Mouse (Mus musculus) thymus, adult 18-20 months (tissue): ENCODE measurements around the gene Ddx10.
"Not testable (repeated sequence)": the region's sequence is repeated elsewhere in the genome, so short reads cannot be mapped to it uniquely, and the experiment has no call there.

ENCODE experiments used
- DNase-seq, 2 experiments: peaks; one replicate each; pipeline ENCODE4 v3.0.0; 2022; ENCODE audit warnings: mixed read lengths in 2 of 2

The Ddx10 gene

DNA sequence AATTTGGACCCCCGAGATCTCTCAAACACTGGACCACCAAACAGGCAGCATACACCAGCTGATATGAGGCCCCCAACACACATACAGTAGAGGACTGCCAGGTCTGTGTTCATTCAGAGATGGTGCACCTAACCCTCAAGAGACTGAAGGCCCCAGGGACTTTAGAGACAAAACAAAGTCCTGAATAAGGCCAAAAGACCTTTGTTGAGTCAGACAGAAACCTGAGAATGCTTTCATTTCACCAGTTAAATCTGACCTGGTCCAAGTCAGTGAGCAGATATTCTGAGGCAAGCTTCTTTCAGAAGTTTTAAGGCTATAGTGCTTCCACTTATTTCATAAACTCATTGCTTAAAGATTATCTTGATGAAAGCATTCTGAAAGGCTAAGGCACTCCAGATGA lies 105.4 kb downstream of the Ddx10 start:
- not testable (repeated sequence) for DNase-seq

DNA sequence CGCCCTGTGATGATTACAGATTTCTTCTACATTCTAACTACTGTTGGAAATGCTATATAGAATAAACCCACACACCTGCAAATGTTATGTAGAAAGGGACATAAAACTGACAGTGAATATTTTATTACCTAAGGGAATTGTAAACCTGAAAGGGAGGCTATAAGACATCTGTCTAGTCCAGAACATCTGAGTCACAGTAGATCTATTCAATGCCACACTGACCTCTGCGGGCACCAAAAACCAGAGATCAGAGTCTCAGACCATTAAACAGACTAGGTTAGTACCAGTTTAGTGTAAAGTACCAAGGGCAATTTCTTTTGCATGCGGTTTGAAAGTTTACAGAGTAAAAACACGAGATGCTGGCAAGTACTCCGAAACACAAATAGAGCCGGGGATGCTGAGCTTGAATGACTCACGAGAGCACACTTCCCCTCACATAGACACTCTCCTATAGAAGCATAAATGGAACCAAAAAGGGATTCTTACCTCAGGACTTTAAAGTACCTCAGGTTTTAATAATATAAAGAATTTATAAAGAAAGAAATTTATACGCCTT lies 107.2 kb downstream of the Ddx10 start:
- no peak for DNase-seq

GRCm38 (mm10) chr9:53132826-53133225 lies 115.0 kb downstream of the Ddx10 start:
- DNase-seq = no peak

- DNase-seq = no peak
These were observed 117.4 kb downstream of the Ddx10 start for GRCm38 (mm10) chr9:53130460-53130859.

GRCm38 (mm10) chr9:53101103-53101502 lies 146.8 kb downstream of the Ddx10 start:
- no peak for DNase-seq

DNA sequence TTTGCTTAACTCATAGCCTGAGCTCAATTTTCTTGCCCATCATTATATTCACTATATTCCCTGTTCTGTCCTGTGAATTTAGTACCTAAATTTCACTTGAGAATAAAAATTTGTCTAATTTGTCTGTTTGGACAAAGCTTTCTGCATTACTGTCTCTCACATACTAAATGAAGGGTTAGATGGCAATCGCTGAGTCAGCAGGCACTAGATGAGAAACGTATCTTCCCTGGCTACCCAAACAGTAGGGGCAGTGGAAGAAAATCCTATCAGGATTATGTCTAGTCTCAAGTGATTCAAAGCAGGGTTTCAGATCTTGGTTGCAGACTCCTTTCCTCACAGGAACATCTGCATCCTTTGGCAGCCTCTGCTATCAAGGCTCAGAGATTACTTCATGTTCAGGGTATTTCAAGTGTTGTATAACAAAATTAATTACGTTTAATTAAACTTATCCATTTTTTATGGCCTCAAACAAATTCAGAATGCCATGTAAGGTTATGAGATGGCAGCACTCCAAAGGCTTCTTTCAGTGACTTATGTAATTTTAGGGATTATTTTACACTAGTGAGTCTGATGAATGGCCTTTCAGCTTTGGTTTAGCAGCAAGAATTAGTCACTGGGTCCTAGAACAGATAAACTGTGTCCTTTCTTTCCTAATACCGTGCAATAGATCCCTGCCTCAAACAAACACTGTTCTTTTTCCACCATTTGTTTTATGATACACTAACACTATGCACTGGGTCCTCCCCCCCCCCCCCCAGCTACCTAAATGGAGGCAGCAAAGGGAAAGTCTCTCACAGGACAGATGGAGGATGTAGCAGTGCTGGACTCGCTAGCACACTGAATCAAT lies 152.3 kb downstream of the Ddx10 start:
- no peak for DNase-seq

GRCm38 (mm10) chr9:53094536-53094935 lies 153.3 kb downstream of the Ddx10 start:
- DNase-seq = no peak

GRCm38 (mm10) chr9:53077626-53078025 lies 170.2 kb downstream of the Ddx10 start:
- no peak for DNase-seq

GRCm38 (mm10) chr9:53075931-53076330 lies 171.9 kb downstream of the Ddx10 start:
- no peak for DNase-seq

- DNase-seq = no peak
These were observed 173.4 kb downstream of the Ddx10 start for GRCm38 (mm10) chr9:53074443-53074842.

DNA sequence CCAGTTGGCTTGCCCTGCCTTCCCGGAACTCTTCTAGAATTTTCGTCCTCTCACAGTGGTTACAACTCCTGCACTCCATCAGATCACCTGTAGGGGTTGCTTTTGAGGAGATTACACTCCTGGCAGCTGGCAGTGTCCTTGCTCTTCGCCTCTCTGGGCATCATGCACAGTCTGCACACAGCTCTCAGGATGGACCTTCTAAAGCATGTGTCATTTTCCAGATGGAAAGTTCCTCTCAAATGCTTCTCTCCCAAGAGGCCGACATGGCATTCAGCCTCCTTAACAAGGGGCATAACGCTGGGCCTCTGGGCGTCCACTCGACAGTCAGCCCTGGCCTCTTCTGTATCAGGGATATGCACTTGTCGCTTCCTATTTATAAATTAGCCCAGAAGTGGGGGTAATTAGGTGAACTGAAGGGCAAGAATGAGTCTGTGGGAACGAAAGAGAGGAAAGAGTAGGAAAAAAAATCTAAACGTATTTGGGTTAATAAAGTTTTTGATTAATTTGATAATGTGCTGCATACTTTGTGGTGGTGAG lies 174.2 kb downstream of the Ddx10 start:
- no peak for DNase-seq

DNA sequence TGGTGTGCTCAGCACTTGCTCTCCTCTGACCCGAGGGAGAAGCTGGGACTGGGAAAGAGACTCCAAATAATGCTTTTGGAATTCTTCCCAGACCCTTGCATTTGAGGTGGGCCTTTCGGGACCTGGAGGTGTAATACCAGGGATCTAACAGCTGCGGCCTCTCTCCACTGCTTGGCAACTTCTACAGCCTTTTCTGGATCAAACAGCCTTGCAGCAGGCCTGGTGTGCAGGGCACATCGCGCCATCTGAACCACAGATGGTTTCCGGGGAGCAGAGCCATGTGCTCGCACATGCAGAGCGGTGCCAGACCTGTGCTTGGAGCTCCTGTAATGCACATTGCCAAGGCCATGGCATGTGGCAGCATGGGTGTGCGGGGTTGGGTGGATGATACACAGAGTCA lies 175.8 kb downstream of the Ddx10 start:
- no peak for DNase-seq

GRCm38 (mm10) chr9:53070875-53071524 lies 176.9 kb downstream of the Ddx10 start:
- DNase-seq = no peak

DNA sequence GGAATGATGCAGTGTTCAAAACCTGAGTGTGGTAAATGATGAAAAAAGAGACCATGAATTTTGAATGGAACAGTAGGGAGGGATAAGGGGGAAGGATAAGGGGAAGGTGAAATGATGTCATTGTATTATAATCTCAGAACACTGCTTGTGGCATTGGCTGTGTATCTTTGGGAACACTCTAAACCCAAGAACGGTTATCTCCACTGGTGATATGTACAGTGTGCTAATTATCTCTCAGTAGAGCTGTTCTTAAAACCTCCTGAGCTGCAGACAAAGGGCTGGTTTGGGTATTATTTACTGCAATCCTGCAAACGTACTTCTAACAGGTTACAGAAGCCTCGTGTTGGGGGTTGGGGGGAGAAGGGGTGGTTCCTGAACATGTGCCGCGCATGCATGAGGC lies 179.7 kb downstream of the Ddx10 start:
- DNase-seq = no peak

GRCm38 (mm10) chr9:53066428-53066827 lies 181.4 kb downstream of the Ddx10 start:
- DNase-seq = no peak

- DNase-seq = no peak
These were observed 182.8 kb downstream of the Ddx10 start for GRCm38 (mm10) chr9:53065028-53065427.

DNA sequence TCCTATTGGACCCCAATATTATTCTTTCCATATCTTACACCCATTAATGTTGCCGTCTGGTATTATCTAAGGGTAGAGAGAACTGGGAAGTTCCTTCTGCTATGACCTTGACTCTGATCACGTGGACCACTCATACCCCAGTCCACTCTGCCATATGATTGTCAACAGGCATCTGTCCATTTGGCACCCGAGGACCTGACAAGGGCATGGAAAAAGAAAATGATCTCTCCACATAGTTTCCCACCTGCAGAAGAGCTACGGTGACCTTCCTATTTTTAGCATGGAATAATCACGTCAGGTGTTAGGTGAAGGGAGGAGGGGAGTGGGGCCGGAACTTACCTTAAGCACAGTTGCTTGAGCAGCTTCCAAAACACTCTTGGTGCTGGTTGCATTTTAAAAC lies 183.3 kb downstream of the Ddx10 start:
- no peak for DNase-seq

DNA sequence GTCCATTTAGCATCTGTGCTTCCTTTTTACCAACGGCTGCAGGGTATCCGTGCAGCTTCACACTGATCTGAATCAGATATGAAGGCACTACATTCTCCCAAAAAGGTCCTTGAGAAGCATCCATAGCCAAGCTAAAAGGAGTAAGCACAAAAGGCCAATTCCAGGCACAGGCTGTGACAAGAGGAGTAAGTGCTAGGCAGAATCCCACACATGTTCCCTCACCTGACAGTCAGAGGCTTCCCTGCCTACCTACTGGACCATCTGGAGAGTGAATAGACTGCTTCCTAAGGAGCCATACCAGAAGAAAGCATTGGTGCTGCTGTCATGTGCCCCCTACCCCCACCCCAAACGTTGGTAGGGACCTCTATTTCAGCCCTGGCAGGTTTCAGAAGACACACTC lies 192.5 kb downstream of the Ddx10 start:
- no peak for DNase-seq
